Mouse (Mus musculus): ENCODE data around the gene Clasp1. TPM values are rescaled to one million over a fixed set of nuclear protein-coding genes. Genes with fewer than 3 reads are reported as not detected.
A peak's percentile ranks its signal among the peaks of the same experiment; 100 is the strongest.

Clasp1 gene
- total RNA-seq, 2 experiments from 2014 or later, result 57.6 to 101 TPM

DNA sequence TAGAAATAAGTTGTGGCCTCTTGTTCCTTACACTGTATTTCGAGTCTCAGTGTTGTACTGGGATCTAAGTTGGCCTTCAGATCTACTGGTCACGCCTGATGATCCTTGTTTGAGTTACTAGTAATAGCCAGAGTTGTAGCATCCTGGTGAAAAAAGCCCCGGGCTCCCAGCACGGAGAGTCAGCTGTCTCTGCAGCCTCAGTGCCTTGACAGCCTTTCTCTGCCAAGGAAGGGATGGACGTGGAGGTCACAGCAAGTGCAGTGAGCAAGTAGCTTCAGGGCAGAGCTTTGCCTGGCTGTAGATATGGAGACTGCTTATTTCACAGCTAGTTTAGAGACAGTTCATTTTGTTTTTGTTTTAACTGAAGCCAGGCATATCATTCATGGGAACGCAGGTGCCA, 56.6 kb downstream of the Clasp1 start:
- no peak for ATAC-seq (replicated peaks; ENCODE audit: low FRiP score, low TSS enrichment, poor library complexity, severe bottlenecking)

DNA sequence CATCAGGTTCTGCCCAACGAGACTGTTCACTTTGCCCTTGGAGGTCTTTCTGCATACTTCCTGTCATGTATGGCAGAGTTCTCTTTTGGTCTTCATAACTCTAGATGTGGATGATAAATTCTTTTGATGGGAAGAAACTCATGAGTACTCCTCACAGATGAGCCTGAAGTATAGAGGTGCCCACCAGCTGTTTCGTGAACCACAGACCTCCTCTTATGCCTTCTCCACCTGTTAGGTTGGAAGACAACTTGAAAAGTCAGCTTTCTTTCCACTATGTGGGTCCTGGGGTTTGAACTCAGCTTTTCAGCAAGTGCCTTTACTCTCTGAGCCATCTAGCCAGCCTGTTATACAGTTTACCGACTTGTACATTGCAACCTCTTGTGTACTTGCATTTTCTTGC, 57.1 kb downstream of the Clasp1 start:
- ATAC-seq (replicated peaks; ENCODE audit: low FRiP score, low TSS enrichment, poor library complexity, severe bottlenecking), result no peak

DNA sequence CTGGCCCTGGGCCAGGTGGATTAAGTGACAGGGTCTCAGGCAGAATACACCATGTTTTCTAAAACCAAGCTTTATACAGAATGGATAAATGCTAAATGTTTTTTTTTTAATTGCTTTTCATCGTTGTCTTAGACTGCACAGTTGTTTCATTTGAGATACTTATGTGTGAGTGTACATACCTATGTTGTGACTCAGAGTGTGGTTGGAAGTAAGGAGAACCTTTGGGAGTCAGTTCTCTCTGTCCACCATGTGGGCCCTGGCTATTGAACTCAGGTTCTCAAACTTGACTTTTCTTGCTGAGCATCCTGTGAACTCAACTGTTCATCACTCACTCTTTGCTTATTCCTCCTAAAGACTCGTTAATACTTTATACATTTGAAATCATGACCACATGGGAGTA, 58.3 kb downstream of the Clasp1 start:
- ATAC-seq (replicated peaks; ENCODE audit: low FRiP score, low TSS enrichment, poor library complexity, severe bottlenecking), result no peak

DNA sequence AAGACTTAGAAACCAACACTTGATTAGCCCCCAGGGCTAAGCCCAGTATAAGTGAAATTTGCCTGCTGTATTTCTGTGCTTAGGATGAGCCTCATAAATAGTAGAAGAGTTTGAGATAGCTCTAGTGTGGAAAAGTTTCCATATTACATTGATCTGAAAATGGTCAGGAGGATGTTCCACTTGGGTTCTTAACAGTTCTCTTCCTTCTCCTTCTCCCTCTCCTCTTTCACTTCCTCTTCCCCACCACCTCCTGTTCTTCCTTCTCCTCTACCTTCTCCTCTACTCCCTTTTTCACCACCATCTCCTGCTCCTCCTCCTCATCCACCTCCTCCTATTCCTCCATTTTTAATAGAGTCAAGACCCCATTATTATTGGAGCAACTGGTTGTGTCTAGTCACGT, 59.4 kb downstream of the Clasp1 start:
- no peak for ATAC-seq (replicated peaks; ENCODE audit: low FRiP score, low TSS enrichment, poor library complexity, severe bottlenecking)

DNA sequence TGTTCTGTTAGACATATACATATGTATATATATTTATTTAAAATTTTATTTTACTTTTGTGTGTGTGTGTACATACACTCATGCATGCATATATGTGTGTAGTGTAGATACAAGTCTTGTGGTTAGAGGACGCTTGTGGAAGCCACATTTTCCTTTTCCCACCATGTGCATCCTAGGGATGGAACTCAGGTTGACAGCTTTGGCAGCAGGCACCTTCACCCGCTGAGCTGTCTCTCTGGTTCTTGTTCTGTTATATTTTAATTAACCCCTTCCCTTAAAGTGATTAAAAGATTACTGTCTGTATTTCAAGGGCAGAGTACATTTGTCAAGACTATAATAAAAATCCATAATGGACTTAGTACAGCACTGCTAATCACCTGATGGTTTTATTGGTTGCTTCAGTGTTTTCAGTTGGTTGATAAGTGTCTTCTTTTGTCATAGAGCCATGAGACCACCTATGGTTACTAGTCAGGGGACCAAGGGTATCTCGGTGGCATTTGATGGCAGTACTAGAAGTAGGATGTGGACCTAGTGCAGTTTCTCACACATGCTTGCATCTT, 62.1 kb downstream of the Clasp1 start:
- no peak for ATAC-seq (replicated peaks; ENCODE audit: low FRiP score, low TSS enrichment, poor library complexity, severe bottlenecking)

DNA sequence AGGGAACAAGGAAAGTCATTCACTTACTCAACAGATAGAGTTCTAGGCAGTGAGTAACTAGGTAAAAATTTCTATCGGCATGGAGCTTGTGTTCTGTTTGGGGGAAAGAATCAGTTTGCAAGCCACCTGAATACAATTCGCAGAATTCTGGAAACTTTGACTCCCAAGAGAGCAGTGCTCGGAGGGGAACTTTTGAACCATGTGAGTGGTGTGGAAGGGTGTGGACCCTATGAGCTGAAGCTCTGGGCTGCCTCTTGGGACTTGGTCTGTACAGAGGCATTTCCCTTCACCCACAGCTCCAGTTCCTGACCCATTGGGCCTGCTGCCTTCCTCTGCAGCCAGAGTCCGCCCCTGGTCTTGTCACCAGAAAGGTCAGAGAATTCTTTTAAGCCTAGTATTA, 64.7 kb downstream of the Clasp1 start:
- ATAC-seq (replicated peaks; ENCODE audit: low FRiP score, low TSS enrichment, poor library complexity, severe bottlenecking), result no peak

DNA sequence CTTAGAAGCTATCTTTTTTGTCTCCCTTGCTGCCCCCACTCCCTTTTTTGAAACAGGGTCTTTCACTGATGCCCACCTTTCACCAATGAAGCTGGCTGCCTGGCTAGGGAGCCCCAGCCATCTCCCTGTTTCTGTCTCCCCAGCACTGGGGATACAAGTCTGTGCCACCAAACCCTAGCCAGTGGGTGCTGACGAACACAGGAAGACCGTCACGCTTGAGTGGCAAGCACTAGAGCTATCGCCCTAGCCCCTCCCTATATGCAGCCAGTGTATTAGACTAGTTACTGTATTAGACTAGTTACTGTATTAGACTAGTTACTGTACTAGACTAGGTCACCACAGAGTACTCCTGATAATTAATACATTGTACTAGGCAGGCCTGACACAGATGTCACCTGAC, 66.0 kb downstream of the Clasp1 start:
- ATAC-seq (replicated peaks; ENCODE audit: low FRiP score, low TSS enrichment, poor library complexity, severe bottlenecking), result no peak

DNA sequence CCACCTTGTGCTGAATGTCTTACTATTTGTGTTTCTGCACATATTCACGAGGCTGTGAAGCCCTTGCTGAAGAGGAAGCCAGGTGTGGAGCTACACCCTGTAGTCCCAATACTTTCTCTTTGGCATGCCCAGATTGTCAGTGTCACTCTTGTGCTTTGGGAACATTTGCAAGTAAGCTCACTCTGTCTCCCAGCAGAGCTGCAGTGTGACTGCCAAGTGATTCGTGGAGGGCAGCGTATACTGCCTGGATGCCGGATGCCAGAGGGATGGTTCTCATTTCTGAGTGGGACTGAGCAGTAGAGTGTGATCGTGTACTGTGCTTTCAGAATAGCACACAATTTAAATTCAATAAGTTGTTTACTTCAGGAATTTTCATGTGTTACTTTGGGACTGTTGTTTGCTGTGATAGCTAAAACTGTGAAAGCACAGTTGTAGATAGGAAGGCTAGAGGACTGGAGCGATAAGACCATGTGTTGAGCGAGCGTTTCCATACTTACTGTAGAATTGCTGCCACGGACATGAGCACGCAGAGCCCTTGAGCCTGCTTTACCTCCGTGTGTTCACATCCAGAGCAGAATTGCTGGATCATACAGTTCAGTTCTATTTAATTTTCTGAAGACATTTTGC, 68.5 kb downstream of the Clasp1 start:
- no peak for ATAC-seq (replicated peaks; ENCODE audit: low FRiP score, low TSS enrichment, poor library complexity, severe bottlenecking)

DNA sequence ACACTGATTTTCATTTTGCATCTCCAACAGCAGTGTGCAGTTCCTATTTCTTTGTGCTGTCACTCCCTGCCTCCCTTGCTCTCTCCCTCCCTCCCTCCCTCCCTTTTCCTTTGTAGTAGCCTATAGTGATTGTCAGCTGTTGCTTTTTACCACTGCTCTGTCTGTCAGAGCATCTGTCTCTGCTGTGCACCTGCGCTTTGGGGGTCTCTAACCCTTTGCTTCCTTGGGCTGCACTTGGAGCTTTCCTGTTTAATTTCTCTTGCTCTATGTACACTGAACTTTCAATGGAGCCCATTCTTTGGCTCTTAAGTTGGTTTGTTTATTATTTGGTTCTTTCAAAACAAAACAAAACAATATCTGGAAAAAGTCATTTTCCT, 69.0 kb downstream of the Clasp1 start:
- ATAC-seq (replicated peaks; ENCODE audit: low FRiP score, low TSS enrichment, poor library complexity, severe bottlenecking), result no peak

DNA sequence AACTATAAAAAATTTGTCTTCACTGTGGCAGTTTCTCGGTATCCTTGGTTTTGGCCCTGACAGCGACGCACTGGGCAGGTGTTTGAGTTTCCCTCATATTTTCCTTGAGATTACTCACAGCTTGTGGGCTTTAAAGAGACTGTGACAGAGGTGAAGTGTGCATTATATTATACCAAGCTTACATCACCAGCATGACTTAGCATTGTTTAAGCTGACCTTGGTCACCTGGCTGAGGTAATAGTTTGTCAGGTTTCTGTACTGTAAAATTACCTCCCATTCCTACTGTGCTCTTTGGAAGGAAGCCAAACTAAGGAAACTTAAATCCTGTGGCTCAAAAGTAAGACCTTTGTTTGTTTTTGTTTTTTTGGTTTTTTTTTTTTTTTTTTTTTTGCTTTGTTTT, 69.4 kb downstream of the Clasp1 start:
- no peak for ATAC-seq (replicated peaks; ENCODE audit: low FRiP score, low TSS enrichment, poor library complexity, severe bottlenecking)

DNA sequence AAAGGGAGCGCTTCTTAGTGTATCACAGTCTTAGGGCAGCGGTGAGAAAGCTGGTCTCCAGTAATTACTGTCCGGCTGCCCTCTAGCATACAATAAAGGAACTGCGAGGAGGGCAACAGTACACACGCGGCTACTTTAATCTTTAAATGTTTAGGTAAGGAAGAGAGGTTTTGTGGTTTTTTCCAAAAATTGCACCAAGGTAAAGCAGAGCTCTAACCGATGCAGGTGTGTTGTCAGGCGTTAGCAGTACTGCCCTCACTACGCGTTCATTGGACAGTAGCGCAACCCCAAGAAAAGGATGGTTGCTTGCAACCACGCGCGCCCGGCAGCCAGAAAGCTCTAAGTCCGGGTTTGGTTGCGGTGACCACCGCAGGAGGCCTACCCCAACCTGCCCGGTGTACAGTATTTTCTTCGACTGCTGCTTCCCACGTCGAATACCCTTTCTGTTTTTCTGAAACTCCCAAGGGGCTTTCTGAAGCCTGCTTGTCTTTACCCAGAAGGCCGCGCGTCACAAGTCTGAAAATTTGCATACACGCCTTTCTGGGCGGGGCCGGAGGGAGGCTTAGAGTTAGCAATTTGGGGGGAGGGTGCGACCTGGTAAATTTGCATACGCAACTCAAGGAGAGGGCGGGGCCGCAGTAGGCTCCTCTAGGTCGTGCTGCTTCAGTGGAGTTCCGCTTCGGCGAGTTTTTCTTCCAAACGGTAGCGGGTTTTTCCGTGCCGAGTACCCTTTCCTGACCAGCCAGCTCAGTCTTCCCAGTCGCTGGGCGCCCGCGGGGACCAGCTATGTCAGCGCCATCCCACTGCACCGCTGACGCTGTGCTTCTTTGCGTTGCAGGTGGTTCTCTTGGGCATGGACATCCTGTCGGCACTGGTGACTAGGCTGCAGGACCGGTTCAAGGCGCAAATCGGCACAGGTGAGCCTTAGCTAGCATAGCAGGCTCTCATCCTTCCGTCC, 70.4 kb downstream of the Clasp1 start:
- ATAC-seq (replicated peaks; ENCODE audit: low FRiP score, low TSS enrichment, poor library complexity, severe bottlenecking), result peak; percentile 80

DNA sequence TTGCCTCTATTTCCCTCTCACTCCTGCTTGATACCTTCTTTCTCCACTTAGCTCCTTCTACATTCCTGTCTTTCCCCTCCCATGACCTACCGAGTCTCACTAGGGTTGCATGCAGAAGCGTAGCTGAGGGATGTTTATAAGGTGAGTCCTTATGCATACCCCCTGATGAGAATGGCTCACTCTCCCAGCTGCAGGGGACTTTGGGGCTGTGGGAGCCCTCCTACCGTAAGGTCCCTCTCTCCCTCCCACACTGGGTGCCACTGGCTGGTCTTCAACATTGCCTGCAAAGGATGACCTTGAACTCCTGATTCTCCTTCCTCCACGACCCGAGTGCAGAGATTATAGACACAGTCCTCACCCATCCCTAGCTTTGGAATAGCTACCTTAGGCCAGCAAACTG, 71.9 kb downstream of the Clasp1 start:
- ATAC-seq (replicated peaks; ENCODE audit: low FRiP score, low TSS enrichment, poor library complexity, severe bottlenecking), result no peak

DNA sequence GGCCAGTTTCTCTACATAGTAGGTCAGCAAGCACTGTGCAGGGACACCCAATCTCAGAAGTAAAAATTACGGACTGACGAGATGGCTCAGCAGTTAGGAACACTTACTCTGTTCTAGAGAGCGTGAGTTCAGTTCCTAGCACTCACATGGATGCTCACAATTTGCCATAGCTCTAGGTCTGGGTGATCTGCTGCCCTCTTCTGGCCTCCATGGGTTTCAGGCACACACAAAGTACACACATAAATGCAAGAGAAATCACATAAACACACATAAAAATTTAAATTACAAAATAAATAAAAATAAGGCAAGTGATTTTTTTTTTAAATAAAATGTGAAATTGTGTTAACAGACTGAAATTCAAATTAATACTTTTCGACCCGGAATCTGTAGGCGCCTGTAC, 77.2 kb downstream of the Clasp1 start:
- peak; percentile 68; the same call in 1 of the 2 replicates for ATAC-seq (replicated peaks; ENCODE audit: low FRiP score, low TSS enrichment, poor library complexity, severe bottlenecking)

DNA sequence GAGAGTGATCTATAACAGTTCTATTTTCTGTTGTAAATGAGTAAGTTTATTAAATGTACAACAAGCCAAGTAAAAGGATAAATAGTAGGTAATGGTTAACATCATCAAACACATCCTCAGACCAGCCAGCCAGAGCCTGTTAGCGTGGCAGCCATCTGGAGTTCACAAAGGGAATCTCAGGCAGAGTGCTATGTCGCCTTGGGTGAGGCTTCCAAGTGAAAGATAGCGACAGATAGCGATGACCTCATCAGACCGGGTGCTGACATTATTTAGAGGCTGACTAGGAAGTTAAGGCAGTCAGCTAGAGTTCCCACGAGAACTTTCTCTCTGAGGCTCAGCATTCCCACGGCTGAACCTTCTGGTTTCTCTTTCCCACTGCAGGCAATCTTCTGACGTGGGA, 83.5 kb downstream of the Clasp1 start:
- no peak for ATAC-seq (replicated peaks; ENCODE audit: low FRiP score, low TSS enrichment, poor library complexity, severe bottlenecking)

DNA sequence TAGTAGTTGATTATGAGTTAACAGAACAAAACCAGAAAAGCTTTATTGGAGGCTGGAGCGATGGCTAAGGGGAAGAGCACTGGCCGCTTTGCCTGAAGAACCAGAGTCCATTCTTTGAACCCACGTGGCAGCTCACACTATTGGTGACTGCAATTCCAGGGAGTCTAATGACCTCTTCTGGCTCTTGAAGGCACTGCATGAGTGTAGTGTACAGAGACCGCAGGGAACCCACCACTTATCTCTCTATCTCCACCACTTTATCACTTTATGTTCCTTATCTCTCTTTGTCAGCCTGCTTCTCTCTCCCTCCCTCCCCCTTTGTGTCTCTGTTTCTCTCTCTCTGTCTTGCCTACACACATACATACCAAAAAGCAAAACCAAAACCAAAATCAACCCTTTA, 88.1 kb downstream of the Clasp1 start:
- peak; percentile 73 for ATAC-seq (replicated peaks; ENCODE audit: low FRiP score, low TSS enrichment, poor library complexity, severe bottlenecking)

DNA sequence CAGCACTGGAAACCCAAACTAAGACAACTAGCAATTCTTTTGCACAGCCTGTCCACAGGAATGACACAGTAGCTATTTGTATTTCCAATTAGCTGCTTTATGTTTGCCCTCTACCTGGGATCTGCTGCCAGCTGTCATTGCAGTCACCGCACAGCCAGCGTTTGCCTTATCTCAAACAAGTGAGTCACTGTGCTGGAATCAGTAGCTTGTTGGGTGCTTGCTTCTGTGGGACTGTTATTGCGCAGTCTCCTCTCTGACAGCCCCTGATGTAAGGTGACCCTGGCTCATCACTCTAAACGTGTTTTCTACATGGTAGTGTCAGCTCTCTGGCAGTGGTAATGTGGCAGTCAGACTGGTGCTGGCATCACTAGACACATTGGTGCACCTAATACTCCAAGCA, 90.4 kb downstream of the Clasp1 start:
- ATAC-seq (replicated peaks; ENCODE audit: low FRiP score, low TSS enrichment, poor library complexity, severe bottlenecking), result peak; percentile 64

DNA sequence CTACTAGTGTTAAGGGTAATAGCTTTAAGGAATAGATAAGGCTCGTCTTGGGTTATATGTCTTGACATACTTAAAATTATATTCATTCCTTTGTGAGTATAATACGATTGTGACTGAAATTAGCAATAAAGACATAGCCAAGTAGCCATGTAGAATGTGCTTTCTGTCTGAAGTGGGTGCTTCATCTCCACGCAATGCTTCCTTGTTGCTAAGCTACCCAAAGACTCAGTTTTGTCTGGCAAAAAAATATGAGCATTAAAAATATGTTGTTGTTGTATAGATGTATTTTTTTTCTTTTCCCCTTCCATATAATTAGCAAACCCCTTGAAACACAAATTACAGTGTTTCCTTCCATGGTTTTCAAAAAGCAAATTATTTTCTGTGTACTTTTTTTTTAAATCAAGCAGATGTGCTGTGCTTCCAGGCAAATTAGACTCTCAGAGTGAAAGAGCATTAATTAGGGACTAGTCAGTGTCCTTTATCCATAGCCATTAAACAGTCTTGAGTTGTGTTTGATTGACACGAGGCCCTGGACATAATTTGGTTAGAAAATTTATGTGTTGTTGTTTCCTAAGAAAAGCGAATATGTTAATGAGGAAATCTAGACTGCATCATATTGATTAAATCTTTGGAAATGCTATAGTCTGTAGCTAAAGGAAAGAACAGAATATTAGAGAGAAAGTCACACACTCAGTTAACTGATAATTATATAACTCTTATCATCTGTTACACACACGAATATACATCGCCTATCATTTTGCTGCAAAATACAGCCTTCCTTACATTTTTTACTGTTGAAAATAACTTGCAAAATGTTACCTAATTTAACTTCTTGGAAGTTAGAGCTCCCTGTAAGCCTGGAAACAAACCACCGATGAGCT, 91.9 kb downstream of the Clasp1 start:
- peak; percentile 6 for ATAC-seq (replicated peaks; ENCODE audit: low FRiP score, low TSS enrichment, poor library complexity, severe bottlenecking)

DNA sequence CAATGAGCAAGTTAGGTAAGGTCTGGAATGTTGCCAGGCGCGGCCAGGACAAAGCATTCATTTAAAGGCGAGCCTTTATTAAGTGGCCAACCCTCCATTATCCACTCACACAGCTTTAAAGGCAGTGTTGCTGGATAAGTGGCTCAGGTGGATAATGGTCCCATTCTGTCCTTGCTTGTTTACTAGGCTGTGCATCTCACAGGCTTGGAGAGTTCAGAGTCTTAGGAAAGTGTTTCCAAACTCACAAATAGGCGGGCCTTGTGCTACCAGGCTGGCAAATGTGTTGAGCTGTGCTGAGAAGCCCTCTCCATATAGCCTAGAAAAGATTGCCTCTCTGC, 92.5 kb downstream of the Clasp1 start:
- peak; percentile 22 for ATAC-seq (replicated peaks; ENCODE audit: low FRiP score, low TSS enrichment, poor library complexity, severe bottlenecking)

DNA sequence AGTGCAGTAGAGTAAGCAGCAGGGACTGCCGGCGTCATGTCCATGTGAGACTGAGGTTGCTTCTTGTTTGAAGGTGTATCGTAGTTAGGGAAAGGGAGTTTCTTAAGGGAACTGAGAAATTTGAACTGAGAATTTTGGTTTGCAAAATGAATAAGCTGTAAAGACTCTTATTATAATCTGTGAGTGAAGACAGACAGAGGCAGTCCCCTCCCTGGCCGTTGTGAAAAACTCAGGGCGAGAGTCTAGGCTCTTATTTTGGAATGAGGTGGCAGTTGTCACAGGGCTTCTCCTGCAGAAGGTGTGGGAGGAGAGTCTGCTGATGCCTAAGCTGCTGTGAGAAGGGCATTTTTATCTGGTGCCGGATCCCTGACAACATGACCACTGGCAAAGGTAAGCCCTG, 92.8 kb downstream of the Clasp1 start:
- no peak for ATAC-seq (replicated peaks; ENCODE audit: low FRiP score, low TSS enrichment, poor library complexity, severe bottlenecking)

Data from megakaryocyte-erythroid progenitor cell, adult 5-6 weeks (primary cell).